Comparison of ENCODE assay signal across 8 mouse cellular contexts in the genomic region with DNA sequence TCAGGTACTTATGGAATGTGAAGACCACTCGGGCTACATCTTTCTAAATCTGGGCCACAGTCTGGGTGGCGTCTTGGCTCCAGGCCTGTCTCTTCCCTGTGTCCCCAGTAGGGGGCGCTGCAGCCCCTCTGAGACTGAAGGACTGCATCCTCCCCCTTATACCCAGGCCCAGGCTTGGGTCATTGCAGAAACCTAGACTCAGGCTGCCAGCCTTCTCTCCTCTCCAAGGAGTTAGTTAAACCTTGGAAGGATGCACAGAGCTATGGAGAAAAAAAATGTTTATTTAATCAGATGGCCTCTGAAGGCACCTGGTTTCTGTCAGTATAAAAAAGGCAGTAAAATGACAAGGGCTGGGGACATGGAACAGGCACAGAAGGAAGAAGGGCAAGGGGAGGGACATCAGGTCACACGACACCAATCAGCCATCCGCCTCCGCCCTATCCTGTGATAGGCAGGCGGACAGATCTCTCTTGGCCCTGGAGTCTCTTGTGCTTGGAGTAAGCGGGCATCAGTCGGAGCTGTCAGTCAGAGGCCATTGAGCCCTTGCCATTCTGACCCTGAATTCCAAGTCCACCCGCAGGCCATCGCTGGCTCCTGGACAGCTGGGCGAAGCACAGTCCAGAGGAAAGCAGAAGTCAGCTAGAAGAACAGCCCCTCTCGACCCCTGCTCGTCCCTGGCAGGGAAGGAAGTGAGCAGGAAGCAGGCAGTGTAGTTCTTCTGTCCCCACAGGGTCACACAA. TPM values are rescaled to one million over a fixed set of nuclear protein-coding genes. Genes with fewer than 3 reads are reported as not detected.
A peak's percentile ranks its signal among the peaks of the same experiment; 100 is the strongest.
DNase-seq lines count a peak whose midpoint lies in the region; ATAC-seq and TF ChIP-seq lines count a peak whose summit lies in the region.

No protein-coding gene starts in this region.

- peak; percentile 77 for TF ChIP-seq RAD21 in CH12.LX (IDR thresholded peaks at IDR 0.05; ENCODE audit: low read depth, low read length)

- H3K4me2 ChIP-seq in CH12.LX (ENCODE audit: insufficient read depth, low read depth, poor library complexity, severe bottlenecking): no peak overlapping the region
- no peak overlapping the region for H3K4me2 ChIP-seq in forebrain, embryonic 15.5 days (replicated peaks)
- peak overlapping the region; percentile 12; the same call in 1 of the 2 replicates for H3K4me2 ChIP-seq in lung, embryonic 16.5 days (ENCODE audit: low read depth, low read length)

- DNase-seq in CH12.LX (ENCODE audit: extremely low read depth): peak; percentile 63
- peak; percentile 81 for DNase-seq in cerebellum, adult 11 months
- peak; percentile 73 for DNase-seq in heart, postnatal 25 days (ENCODE audit: low spot score)
- peak; percentile 70 to 77 for DNase-seq in layer of hippocampus, adult 2 months (ENCODE audit: low spot score in 2 of 2)
- peak; percentile 82 for DNase-seq in ovary, postnatal 14 days (ENCODE audit: low spot score)
- DNase-seq in thymus, postnatal 14 days: peak; percentile 85

- WGBS in forebrain, embryonic 15.5 days: 35% methylated on average over 14 of the region's 14 CpGs
- 22% methylated on average over 14 of the region's 14 CpGs for WGBS in lung, embryonic 16.5 days

- no peak for TF ChIP-seq POLR2A in CH12.LX (IDR thresholded peaks at IDR 0.05; ENCODE audit: low read depth, low read length)

- H3K4me1 ChIP-seq in CH12.LX (ENCODE audit: control insufficient read depth in 1 of 2, insufficient read depth in 2 of 2): peaks cover 8 to 48% of the 10 kb centered on the region in 2 experiments
- H3K4me1 ChIP-seq in forebrain, embryonic 15.5 days: peaks cover 12% of the 10 kb centered on the region
- peaks cover 32% of the 10 kb centered on the region for H3K4me1 ChIP-seq in lung, embryonic 16.5 days (replicated peaks; ENCODE audit: control insufficient read depth, insufficient read depth, low read length)

- H3K36me3 ChIP-seq in CH12.LX (replicated peaks in 1 of 2; ENCODE audit: control insufficient read depth in 1 of 2, insufficient read depth in 1 of 2, low read length in 1 of 2): peaks cover 28 to 57% of the 10 kb centered on the region in 2 experiments
- 0 out of 2 replicates have a peak, but pooled peaks cover 10% of the 10 kb centered on the region for H3K36me3 ChIP-seq in forebrain, embryonic 15.5 days
- H3K36me3 ChIP-seq in lung, embryonic 16.5 days (ENCODE audit: control insufficient read depth, insufficient read depth, low read length): peaks cover 10% of the 10 kb centered on the region

- H3K27me3 ChIP-seq in CH12.LX (replicated peaks): no peaks in the 10 kb centered on the region
- H3K27me3 ChIP-seq in forebrain, embryonic 15.5 days: no peaks in the 10 kb centered on the region
- H3K27me3 ChIP-seq in lung, embryonic 16.5 days (ENCODE audit: control insufficient read depth, insufficient read depth, low read depth, low read length): no peaks in the 10 kb centered on the region

- dilution Hi-C loops in CH12.LX (cut with MboI; ENCODE audit: extremely low pct_ligation_motif_present, extremely low pct_unique_long_range_greater_than_20kb, low sequenced_read_pairs): no loop called here

- no peak overlapping the region for H3K27ac ChIP-seq in CH12.LX (ENCODE audit: insufficient read depth, low read depth)
- peak overlapping the region; percentile 44; the same call in 1 of the 2 replicates for H3K27ac ChIP-seq in forebrain, embryonic 15.5 days (replicated peaks)
- H3K27ac ChIP-seq in layer of hippocampus, adult 2 months: peak overlapping the region; percentile 70
- peak overlapping the region; percentile 93 for H3K27ac ChIP-seq in lung, embryonic 16.5 days (ENCODE audit: low read length)

- H3K9me3 ChIP-seq in CH12.LX (replicated peaks; ENCODE audit: low read length): peaks cover 10% of the 10 kb centered on the region
- H3K9me3 ChIP-seq in forebrain, embryonic 15.5 days: no peaks in the 10 kb centered on the region
- peaks cover 3% of the 10 kb centered on the region; the same call in 1 of the 2 replicates for H3K9me3 ChIP-seq in lung, embryonic 16.5 days (ENCODE audit: control insufficient read depth, low read length)

- TF ChIP-seq CTCF in CH12.LX (conservative IDR thresholded peaks at IDR 0.05 in 1 of 2, IDR thresholded peaks at IDR 0.05 in 1 of 2; ENCODE audit: low read depth in 2 of 2, low read length in 2 of 2): peak; percentile 73 to 89
- TF ChIP-seq CTCF in layer of hippocampus, adult 2 months (conservative IDR thresholded peaks at IDR 0.05): peak; percentile 99

- no peak overlapping the region for H3K9ac ChIP-seq in CH12.LX (ENCODE audit: insufficient read depth, low read depth)
- 0 out of 2 replicates have a peak overlapping the region, but pooled peaks have one; percentile 0 for H3K9ac ChIP-seq in forebrain, embryonic 15.5 days (replicated peaks)
- H3K9ac ChIP-seq in lung, embryonic 16.5 days (ENCODE audit: low read length): peak overlapping the region; percentile 48

- no peak overlapping the region for H3K4me3 ChIP-seq in CH12.LX (replicated peaks in 1 of 3; ENCODE audit: low read depth in 2 of 3, low read length in 2 of 3, poor library complexity in 1 of 3)
- H3K4me3 ChIP-seq in forebrain, embryonic 15.5 days: no peak overlapping the region
- no peak overlapping the region; the same call in 1 of the 2 replicates for H3K4me3 ChIP-seq in layer of hippocampus, adult 2 months
- H3K4me3 ChIP-seq in lung, embryonic 16.5 days (ENCODE audit: low read length): no peak overlapping the region

- no peak for TF ChIP-seq EP300 in CH12.LX (IDR thresholded peaks at IDR 0.05; ENCODE audit: low read length)

- in situ Hi-C loops in CH12.LX (cut with MboI; ENCODE audit: low pct_ligation_motif_present, low pct_unique_long_range_greater_than_20kb, low sequenced_read_pairs): loop anchor here (5.0 kb wide), 2 partner anchors 42 to 132 kb away; no protein-coding TSS in a partner anchor

- H3K79me2 ChIP-seq in CH12.LX (replicated peaks; ENCODE audit: control insufficient read depth, extremely low read depth, insufficient read depth, poor library complexity, severe bottlenecking): no peaks in the 10 kb centered on the region

- ATAC-seq in forebrain, embryonic 15.5 days (replicated peaks): peak; percentile 40
- peak; percentile 58 for ATAC-seq in lung, embryonic 16.5 days (ENCODE audit: low read depth)

- intact Hi-C loops in heart, postnatal 25 days (cut with DNase I): no loop called here

TF ChIP-seq in CH12.LX, 34 proteins besides CTCF, POLR2A, EP300 and RAD21:
- TF ChIP-seq POLR2AphosphoS2 (IDR thresholded peaks at IDR 0.05; ENCODE audit: low read depth, low read length) (no peak), SMC3 (IDR thresholded peaks at IDR 0.05; ENCODE audit: low read depth, low read length) (peak; percentile 73)
TF ChIP-seq in CH12.LX: peak in this region for 1.

RNA-seq across cellular contexts. Expression of a gene that starts 12.0 kb away (rescaled TPM):
- total RNA-seq in CH12.LX (2012; rRNA removed) (1,180 and 1,205 TPM in 2 replicates), CH12.LX (2014; rRNA removed) (607 and 790 TPM in 2 replicates)
- polyA plus RNA-seq in CH12.LX (2012; ENCODE audit: insufficient read length, low read depth): 4,858 and 5,122 TPM in 2 replicates
- polyA plus RNA-seq in forebrain, embryonic 15.5 days (2015; fragmentation: Nextera tagmentation; extraction: Ambion mirVana): 1,627 and 1,637 TPM in 2 replicates
- 1,000 to 10,000 TPM; 1,042 to 1,257 TPM for total RNA-seq in heart, postnatal 25 days (2021)
- 1,000 to 10,000 TPM; 1,695 to 1,765 TPM for total RNA-seq in layer of hippocampus, adult 2 months (2021)
- polyA plus RNA-seq in lung, embryonic 16.5 days (2015; fragmentation: Nextera tagmentation; extraction: Ambion mirVana): 1,477 and 1,506 TPM in 2 replicates

RNA-seq across cellular contexts. Expression of a gene that starts 14.3 kb away (rescaled TPM):
- total RNA-seq in CH12.LX (2012; rRNA removed) (58.4 and 66.9 TPM in 2 replicates), CH12.LX (2014; rRNA removed) (69.2 and 72.1 TPM in 2 replicates)
- 74.2 and 88.0 TPM in 2 replicates for polyA plus RNA-seq in CH12.LX (2012; ENCODE audit: insufficient read length, low read depth)
- polyA plus RNA-seq in forebrain, embryonic 15.5 days (2015; fragmentation: Nextera tagmentation; extraction: Ambion mirVana): 62.5 and 63.7 TPM in 2 replicates
- 10 to 100 TPM; 77.9 to 78.4 TPM for total RNA-seq in heart, postnatal 25 days (2021)
- total RNA-seq in layer of hippocampus, adult 2 months (2021): 10 to 100 TPM; 21.1 to 23.0 TPM
- 100 and 106 TPM in 2 replicates for polyA plus RNA-seq in lung, embryonic 16.5 days (2015; fragmentation: Nextera tagmentation; extraction: Ambion mirVana)

RNA-seq across cellular contexts. Expression of a gene that starts 16.8 kb away (rescaled TPM):
- total RNA-seq in CH12.LX (2012; rRNA removed) (not detected in 2 replicates), CH12.LX (2014; rRNA removed) (not detected in 2 replicates)
- not detected in 2 replicates for polyA plus RNA-seq in CH12.LX (2012; ENCODE audit: insufficient read length, low read depth)
- polyA plus RNA-seq in forebrain, embryonic 15.5 days (2015; fragmentation: Nextera tagmentation; extraction: Ambion mirVana): not detected in 2 replicates
- not detected for total RNA-seq in heart, postnatal 25 days (2021)
- not detected for total RNA-seq in layer of hippocampus, adult 2 months (2021)
- polyA plus RNA-seq in lung, embryonic 16.5 days (2015; fragmentation: Nextera tagmentation; extraction: Ambion mirVana): 0.39 and 0.91 TPM in 2 replicates

RNA-seq across cellular contexts. Expression of a gene that starts 21.4 kb away (rescaled TPM):
- 59.5 and 73.9 TPM in 2 replicates for total RNA-seq in CH12.LX (2012; rRNA removed)
- 89.3 and 101 TPM in 2 replicates for total RNA-seq in CH12.LX (2014; rRNA removed)
- 54.1 and 57.2 TPM in 2 replicates for polyA plus RNA-seq in CH12.LX (2012; ENCODE audit: insufficient read length, low read depth)
- 97.9 and 99.8 TPM in 2 replicates for polyA plus RNA-seq in forebrain, embryonic 15.5 days (2015; fragmentation: Nextera tagmentation; extraction: Ambion mirVana)
- 10 to 100 TPM; 23.7 to 24.3 TPM for total RNA-seq in heart, postnatal 25 days (2021)
- 10 to 100 TPM; 31.1 to 31.8 TPM for total RNA-seq in layer of hippocampus, adult 2 months (2021)
- 130 and 131 TPM in 2 replicates for polyA plus RNA-seq in lung, embryonic 16.5 days (2015; fragmentation: Nextera tagmentation; extraction: Ambion mirVana)

RNA-seq across cellular contexts. Expression of a gene that starts 29.6 kb away (rescaled TPM):
- total RNA-seq in CH12.LX (2012; rRNA removed) (91.5 and 136 TPM in 2 replicates), CH12.LX (2014; rRNA removed) (87.4 and 90.0 TPM in 2 replicates)
- polyA plus RNA-seq in CH12.LX (2012; ENCODE audit: insufficient read length, low read depth): 76.6 and 78.7 TPM in 2 replicates
- polyA plus RNA-seq in forebrain, embryonic 15.5 days (2015; fragmentation: Nextera tagmentation; extraction: Ambion mirVana): 4.2 and 4.6 TPM in 2 replicates
- total RNA-seq in heart, postnatal 25 days (2021): 1 to 10 TPM; 1.3 to 1.4 TPM
- total RNA-seq in layer of hippocampus, adult 2 months (2021): 1 to 10 TPM; 2.6 to 2.7 TPM
- 3.1 and 3.5 TPM in 2 replicates for polyA plus RNA-seq in lung, embryonic 16.5 days (2015; fragmentation: Nextera tagmentation; extraction: Ambion mirVana)
